Mouse (Mus musculus): ENCODE data around the gene Pithd1.

Gene Pithd1

GRCm38 (mm10) chr4:135986943-135987710, at the start of gene Pithd1:
Gene Pithd1, minus strand, starts transcription at chr4:135987264.
- peak; percentile 92 for DNase-seq

DNA sequence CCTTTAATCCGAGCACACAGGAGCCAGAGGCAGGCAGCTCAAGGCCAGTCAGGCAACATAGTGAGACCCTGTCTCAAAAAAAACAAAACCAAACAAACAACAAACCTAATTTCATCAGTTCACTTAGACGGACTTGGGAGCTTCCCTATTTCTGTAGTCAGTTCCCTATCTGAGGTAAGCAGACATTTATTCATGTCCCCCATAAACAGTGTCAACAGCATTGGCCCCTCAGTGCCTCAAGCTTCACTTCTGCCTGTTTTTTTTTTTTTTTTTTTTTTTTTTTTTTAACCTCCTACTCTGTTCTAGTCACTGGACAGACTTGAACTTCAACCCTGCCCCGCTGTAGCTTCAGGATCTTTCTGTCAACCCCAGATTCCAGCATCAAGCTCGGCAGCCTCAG, 48.0 kb upstream of the Pithd1 start:
- DNase-seq, result no peak

DNA sequence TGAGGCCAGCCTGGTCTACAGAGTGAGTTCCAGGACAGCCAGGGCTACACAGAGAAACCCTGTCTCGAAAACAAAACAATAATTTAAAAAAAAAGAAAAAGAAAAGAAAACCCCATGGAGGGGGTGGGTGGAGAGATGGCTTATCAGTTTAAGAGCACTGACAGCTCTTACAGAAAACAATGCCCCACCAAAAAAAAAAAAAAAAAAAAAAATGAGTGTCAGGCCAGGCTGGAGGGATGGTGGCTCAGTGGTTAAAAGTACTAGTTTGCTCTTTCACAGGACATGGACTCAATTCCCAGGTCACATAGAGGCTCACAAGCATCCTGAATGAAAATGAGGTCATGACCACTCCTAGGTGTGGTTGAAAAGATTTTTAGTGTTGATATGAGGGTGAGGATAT, 46.2 kb upstream of the Pithd1 start:
- DNase-seq, result no peak

DNA sequence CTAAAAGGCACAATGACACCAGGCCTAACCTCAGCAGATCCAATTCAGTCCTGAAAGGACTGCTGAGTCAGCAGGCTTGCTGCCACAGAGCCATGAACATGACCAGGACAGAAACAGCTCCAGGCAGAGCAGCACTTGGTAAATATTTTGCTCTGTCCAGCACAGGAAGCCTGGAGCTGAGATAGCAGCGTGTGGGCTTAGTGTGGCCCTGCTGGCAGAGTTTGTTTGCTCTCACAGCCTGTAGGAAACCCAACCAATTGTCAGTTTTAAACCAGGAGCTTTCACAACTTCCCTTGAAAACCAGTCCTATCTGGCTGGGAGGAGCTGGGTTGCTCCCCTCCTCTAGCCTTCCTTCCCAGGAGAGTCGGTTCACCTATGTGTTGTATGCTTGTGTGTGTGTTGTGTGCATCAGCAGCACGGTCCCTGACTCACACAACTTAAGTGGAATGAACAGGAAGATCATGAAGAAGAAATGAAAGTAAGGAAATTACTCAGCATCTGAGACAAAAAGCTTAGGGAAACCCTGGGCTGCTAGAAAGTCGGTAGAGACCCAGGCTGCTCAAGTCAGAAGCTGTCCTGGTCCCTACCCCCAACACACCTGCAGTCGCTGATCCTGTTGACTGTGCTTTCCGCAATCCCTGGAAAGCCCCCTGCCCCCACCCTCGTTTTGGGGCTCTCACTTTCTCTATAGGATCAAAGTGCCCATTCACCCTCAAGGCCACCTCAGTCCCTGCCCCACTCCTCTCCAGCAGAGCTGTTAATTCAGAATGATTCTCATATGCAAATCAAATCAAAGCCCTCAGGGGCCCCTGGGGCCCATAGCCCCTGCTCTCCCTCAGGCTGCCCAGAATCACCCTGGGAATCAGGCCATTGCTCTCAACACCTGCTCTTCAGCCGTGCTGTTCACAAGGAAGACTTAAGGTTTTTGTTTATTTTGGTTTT, 44.2 kb upstream of the Pithd1 start:
- DNase-seq, result peak; percentile 49

GRCm38 (mm10) chr4:136028689-136029088, 41.6 kb upstream of the Pithd1 start:
- no peak for DNase-seq

GRCm38 (mm10) chr4:136028132-136028564, 41.1 kb upstream of the Pithd1 start:
- no peak for DNase-seq

DNA sequence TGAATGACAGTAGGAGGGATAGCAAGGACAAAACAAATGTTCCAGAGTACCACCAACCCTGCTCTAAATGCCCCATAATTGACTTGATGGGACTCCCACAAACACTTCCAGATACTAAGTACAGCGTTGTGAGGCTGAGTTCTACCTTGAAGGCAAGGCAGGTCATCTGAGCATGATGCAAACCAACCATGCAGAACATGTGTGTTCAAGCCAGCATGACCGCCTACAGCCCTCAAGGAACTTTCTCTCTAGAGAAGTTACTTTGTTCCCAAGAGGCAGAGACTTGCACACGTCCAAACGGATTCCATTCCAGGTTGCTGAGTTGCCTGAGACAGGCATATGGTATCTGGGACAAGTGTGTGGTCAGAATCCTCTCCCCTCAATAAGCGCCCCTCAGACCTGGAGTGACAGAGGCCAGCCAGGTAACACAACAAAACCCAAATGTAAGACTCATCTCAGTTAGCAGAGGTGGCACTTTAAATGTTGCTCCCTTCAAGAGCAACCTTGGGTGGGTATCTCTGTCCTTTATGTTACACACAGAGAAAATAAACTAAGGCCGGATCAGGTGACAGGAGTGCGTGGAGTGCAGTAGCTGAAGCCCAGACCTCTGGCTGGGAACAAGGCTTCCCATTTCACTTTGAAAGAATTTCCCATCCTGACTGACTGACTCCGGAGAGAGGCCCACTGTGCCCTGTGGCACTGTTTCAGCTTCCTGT, 40.5 kb upstream of the Pithd1 start:
- DNase-seq, result no peak

- DNase-seq, result no peak
Measured at GRCm38 (mm10) chr4:136025350-136025749, 38.3 kb upstream of the Pithd1 start.

- DNase-seq, result no peak
Measured at GRCm38 (mm10) chr4:136022924-136023323, 35.9 kb upstream of the Pithd1 start.

GRCm38 (mm10) chr4:136021549-136022047, 34.5 kb upstream of the Pithd1 start, which contains the start of gene Eloa:
Gene Eloa, minus strand, starts transcription at chr4:136021763.
- peak; percentile 100 for DNase-seq

- DNase-seq, result peak; percentile 27
Measured at GRCm38 (mm10) chr4:136020743-136021548, 33.9 kb upstream of the Pithd1 start.

GRCm38 (mm10) chr4:136016059-136016602, 29.1 kb upstream of the Pithd1 start:
- DNase-seq, result no peak

DNA sequence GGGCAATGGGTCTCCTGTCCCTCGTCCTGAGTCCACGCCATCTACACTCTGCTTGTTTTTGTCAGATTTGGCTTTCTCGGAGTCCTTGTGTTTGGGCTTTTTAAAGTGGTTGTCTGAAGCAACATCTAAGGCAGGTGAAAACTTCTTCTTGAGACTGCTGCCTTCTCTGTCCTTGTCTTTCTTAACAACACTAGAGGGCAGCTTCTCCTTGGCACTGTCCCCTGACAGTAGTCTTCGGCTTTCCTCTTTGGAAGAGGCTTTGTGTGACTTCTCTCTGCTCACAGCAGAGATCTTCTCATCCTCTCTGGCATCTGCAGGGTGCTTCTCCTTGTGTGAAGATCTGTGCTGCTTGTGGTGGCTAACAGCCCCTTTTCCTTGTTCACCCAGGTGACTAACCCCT, 23.5 kb upstream of the Pithd1 start:
- no peak for DNase-seq

- DNase-seq, result no peak
Measured at GRCm38 (mm10) chr4:136008782-136009447, 21.9 kb upstream of the Pithd1 start.

GRCm38 (mm10) chr4:136006821-136007220, 19.8 kb upstream of the Pithd1 start:
- DNase-seq, result no peak

DNA sequence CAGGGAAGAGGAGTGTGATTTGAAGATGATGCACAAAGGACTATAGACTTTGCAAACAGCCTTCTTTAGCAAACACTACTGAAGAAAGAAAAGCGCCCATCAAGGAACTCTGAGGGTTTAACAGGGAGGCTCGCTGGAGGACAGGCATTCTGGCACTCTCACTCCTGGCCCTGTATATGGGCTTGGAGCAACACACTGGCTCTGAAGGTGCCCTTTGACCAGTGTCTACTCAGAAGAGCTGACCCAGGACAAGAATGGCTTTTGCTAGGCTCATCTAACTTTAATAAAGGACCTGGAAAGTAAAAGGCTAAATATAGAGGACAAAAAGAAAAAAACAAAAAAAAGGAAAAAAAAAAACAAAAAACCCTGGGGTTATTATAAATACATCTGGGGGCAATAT, 17.9 kb upstream of the Pithd1 start:
- no peak for DNase-seq

DNA sequence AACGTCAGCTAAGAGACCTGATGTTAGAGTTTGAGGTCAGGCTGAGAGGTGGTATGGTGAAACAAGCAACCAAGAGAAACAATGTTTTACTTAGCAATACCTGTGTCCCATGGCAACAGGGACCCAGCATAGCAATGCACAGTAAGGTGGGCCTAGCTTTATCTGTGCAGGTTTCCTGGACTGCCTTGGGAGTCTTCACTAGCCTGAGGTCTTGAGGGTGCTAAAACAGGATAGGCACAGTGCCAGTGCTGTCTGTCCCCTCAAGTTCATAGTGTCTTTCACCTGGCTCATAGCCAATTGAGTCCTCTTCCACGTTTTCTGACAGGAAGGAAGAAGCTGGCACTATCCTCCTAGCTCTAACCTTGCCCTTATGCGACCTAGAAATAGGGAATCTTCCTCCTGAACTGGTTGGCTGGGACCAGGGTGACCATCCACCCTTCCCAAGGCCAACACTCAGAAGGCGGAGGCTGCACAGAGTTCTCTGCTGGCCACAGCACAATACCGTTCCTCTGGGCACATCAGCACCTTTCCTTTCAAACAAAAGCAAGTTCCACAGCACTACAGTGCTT, 17.1 kb upstream of the Pithd1 start:
- no peak for DNase-seq

- DNase-seq, result no peak
Measured at GRCm38 (mm10) chr4:135995118-135995517, 8.1 kb upstream of the Pithd1 start.

GRCm38 (mm10) chr4:135993941-135994340, 6.9 kb upstream of the Pithd1 start:
- no peak for DNase-seq

DNA sequence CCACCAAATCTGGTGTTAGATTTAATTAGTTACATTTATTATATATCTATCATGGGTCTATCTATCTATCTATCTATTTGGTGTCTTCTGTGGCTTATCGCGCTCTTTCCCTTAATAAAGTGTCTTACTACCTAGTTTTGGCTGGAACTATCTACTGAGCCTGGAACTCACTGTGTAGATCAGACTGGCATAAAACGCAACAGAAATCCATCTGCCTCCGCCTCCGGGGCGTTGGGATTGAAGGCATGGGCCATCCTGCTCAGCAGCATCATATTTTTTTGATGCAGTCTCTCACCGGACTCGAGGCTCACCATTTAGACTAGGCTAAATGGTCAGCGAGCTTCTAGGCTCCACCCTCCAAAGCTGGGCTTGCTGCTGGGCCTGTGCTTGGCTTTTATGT, 650 bp upstream of the Pithd1 start:
- DNase-seq, result no peak

All from layer of hippocampus, adult 9-11 months (tissue).